Mouse (Mus musculus): ENCODE data around the gene Tmem201. TPM values are rescaled to one million over a fixed set of nuclear protein-coding genes. Genes with fewer than 3 reads are reported as not detected.
A peak's percentile ranks its signal among the peaks of the same experiment; 100 is the strongest.

Gene Tmem201
- polyA plus RNA-seq, 1 experiment from 2014 or later: 48.5 TPM

DNA sequence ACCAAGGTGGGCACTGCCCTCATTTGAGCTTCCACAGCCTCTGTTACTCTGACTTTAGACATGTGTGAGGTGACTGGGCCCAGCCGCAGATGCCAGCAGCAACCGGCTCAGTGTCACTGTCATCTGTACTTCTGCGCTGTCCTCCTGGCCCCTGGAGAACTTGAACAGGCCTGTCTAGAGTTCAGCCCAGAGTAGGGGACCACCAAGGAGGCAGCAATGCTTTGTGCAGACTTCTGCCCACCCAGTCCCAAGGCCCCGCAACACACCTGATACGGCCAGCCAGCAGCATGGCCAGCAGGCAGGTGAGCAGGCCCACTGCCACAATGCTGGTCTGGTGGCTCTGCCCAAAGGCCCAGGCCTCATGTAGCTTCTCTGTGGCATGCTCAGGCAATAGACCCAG, 10.2 kb downstream of the Tmem201 start:
- 100% methylated on average over 5 of the region's 5 CpGs for WGBS
- H3K9ac ChIP-seq (replicated peaks): no peak overlapping the region
- peaks cover 60% of the 10 kb centered on the region for H3K36me3 ChIP-seq
- ATAC-seq (ENCODE audit: low FRiP score): no peak
- no peaks in the 10 kb centered on the region for H3K27me3 ChIP-seq (replicated peaks)
- H3K27ac ChIP-seq (replicated peaks): no peak overlapping the region
- no peak overlapping the region for H3K4me2 ChIP-seq
- no peaks in the 10 kb centered on the region for H3K9me3 ChIP-seq (replicated peaks)
- peaks cover 25% of the 10 kb centered on the region for H3K4me1 ChIP-seq
- H3K4me3 ChIP-seq (replicated peaks): no peak overlapping the region

DNA sequence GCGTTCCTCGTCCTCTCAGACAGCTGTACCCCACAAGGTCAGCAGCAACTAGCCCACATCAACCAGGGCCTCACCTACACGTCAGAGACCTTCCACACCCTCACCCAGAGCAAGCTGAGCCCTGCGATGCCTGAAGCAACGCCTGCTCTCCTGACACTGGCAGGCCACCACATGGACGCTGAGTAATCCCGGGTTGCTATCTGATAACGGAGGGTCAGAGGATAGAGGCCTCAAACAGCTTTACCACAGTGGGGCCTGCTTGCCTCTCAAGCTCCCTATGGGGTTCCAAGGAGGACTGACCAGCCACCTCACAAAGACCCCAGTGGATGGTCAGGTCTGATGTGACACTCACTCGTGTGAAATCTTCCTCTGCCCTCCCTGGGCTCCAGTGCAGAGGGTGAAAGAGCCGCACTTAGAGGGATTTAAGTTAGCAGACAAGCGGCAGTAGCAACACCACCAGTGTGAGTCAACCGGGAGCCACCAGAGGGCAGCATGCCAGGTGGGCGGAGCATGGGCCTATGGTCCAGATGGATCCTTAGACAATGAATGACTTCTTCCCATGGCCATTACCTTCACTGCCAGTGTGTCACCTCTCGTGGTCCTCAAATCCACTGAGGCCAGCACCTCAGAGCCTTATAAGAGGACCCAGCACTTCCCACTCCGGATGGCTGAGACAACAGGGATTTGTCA, 12.0 kb downstream of the Tmem201 start:
- no peak for ATAC-seq (ENCODE audit: low FRiP score)
- 72% methylated on average over 15 of the region's 15 CpGs for WGBS
- Histone ChIP-seq H3K4me3 (replicated peaks) (no peak overlapping the region), H3K27ac (replicated peaks) (no peak overlapping the region), H3K27me3 (replicated peaks) (no peaks in the 10 kb centered on the region), H3K9me3 (replicated peaks) (no peaks in the 10 kb centered on the region), H3K4me2 (no peak overlapping the region), H3K4me1 (peaks cover 13% of the 10 kb centered on the region), H3K9ac (replicated peaks) (no peak overlapping the region), H3K36me3 (peaks cover 67% of the 10 kb centered on the region)

DNA sequence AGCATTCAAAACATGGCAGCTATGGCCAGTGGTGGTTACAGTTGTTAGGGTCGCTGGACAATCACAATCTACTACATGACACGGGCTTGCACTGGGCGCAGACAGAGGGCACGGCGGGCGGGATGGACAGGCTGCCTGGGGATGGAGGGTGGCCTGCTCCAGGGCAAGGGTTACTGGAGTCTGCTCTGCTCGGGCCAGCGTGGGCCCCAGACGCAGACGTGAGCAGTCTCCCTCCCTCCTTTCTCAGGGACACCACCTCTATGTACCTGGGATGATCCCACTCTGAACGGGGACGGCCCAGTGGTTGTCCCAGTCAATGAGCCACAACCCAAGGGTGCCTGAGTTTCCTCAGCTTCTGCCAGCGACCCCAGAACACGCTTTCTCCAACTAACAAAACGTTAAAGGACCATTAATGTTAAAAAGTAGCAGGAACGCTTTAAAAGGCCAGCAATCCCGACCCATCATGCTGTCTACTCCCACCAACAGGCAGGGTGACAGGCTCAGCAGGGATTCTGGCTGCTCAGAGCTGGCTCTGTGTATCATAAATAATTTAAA, 12.9 kb downstream of the Tmem201 start:
- no peak; the same call in 1 of the 2 replicates for ATAC-seq (ENCODE audit: low FRiP score)
- Histone ChIP-seq H3K9ac (replicated peaks) (no peak overlapping the region), H3K4me1 (peaks cover 13% of the 10 kb centered on the region), H3K9me3 (replicated peaks) (no peaks in the 10 kb centered on the region), H3K36me3 (peaks cover 69% of the 10 kb centered on the region), H3K4me3 (replicated peaks) (no peak overlapping the region), H3K27me3 (replicated peaks) (no peaks in the 10 kb centered on the region), H3K4me2 (no peak overlapping the region), H3K27ac (replicated peaks) (no peak overlapping the region)
- WGBS: 90% methylated on average over 17 of the region's 17 CpGs

DNA sequence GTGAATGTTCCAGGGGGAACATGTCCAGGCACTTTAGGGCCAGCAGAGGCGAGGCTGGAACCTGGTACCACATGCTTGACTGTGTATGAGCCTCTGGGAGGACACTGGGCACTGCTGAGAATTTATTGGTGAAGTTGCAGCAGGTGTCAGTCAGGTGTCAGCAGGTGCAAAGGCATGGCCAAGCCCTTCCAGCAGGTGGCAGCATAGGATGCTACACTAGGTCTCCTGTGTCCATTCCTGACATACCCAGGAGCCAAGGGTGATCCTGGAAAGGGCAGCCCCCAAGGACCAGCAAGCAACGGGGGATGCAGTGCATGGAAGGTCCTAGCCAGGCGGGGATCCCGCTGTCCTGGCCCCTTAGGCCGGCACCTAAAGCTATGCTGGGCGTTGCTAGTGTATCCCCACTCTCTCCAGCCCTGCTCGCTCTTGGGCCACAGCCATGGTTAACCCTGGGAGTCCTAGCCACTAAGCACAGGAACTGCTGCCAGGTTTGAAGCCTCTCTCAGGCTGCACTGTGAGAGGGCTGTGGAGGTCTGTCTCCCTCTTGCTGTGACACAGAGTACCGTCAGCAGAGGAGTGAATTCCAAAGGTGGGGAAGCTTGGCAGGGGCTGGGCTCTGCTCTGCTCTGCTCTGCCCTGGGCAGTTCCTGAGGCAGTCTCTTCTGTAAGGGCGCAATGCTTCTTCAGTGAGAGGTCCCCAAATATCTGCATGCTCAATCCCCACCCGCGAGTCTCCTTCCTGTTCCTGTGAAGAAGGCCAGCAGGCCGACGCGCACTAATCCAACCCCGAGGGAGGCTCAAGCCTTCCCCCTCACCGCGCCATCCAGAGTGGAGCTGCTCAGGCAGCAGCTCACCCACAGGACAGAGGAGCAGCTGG, 13.8 kb downstream of the Tmem201 start:
- Histone ChIP-seq H3K27ac (replicated peaks) (no peak overlapping the region), H3K4me2 (no peak overlapping the region), H3K4me3 (replicated peaks) (no peak overlapping the region), H3K36me3 (peaks cover 69% of the 10 kb centered on the region), H3K4me1 (peaks cover 13% of the 10 kb centered on the region), H3K9me3 (replicated peaks) (no peaks in the 10 kb centered on the region), H3K9ac (replicated peaks) (no peak overlapping the region), H3K27me3 (replicated peaks) (no peaks in the 10 kb centered on the region)
- 73% methylated on average over 17 of the region's 17 CpGs for WGBS
- peak; percentile 40; the same call in 1 of the 2 replicates for ATAC-seq (ENCODE audit: low FRiP score)

DNA sequence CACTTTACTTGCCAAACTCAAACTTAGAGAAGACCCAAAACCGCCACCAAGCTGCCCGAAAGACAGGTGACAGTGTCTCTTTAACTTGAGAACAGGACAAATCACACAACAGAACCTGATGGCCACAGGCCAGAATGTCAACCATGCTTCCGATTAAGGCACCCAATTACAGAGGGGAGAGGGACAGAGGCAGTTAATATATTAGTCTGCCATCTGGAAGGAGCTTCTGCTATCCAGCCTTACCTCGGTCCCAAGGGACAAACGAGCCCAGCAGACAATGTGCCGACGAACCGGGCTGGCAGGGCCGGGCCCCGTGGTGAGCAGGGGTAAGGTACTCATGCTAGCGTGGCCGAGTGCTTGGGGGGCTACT, 14.8 kb downstream of the Tmem201 start:
- no peak for ATAC-seq (ENCODE audit: low FRiP score)
- no peak overlapping the region for H3K27ac ChIP-seq (replicated peaks)
- peaks cover 13% of the 10 kb centered on the region for H3K4me1 ChIP-seq
- H3K4me3 ChIP-seq (replicated peaks): no peak overlapping the region
- no peak overlapping the region for H3K4me2 ChIP-seq
- no peak overlapping the region for H3K9ac ChIP-seq (replicated peaks)
- WGBS: 41% methylated on average over 12 of the region's 12 CpGs
- H3K9me3 ChIP-seq (replicated peaks): no peaks in the 10 kb centered on the region
- peaks cover 74% of the 10 kb centered on the region for H3K36me3 ChIP-seq
- no peaks in the 10 kb centered on the region for H3K27me3 ChIP-seq (replicated peaks)

DNA sequence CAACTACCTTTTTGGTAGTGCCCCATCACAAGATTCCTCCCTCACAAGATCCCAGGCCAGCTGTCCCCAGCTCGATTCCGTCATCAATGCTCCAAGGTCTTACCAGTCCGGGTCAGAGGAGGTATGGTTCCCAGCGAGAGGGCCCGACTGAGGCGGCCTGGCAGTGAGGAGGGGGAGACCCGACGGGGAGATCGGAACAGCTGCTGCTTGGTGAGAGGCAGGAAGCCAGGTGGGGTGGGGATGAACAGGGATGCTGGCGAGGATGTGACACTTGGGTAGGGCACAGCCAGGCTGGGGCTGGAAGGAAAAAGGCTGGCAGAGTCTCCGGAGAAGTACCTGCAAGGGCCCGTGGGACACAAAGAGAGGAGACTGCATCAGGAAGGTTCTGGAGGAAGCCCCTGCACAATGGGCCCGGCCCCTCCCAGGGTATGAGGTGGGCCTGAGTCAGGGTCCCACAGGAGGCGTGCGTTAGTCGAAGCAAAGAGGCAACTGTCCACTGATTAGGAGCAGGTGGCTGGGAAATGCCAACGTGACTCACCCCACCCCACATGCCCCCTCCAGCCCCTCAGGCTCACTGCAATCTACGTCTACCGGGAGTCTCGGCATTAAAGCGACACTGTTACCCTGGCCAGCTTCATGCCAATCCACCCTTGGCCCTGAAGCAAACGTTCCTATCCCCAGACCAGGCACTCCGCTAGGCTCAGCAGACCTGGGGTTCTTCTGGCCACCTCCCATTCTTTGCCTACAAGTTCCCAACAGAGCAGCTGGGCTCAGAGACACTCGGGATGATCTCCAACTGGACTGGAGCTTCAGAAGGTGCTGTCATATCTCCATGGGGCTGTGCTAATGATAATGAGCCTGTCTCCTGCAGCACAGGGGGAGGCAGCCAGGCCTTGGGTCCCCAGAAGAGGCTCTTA, 15.5 kb downstream of the Tmem201 start:
- WGBS: 69% methylated on average over 24 of the region's 24 CpGs
- ATAC-seq (ENCODE audit: low FRiP score): no peak
- H3K36me3 ChIP-seq: peaks cover 74% of the 10 kb centered on the region
- no peaks in the 10 kb centered on the region for H3K9me3 ChIP-seq (replicated peaks)
- no peak overlapping the region for H3K27ac ChIP-seq (replicated peaks)
- H3K4me1 ChIP-seq: peaks cover 13% of the 10 kb centered on the region
- H3K4me2 ChIP-seq: no peak overlapping the region
- no peak overlapping the region for H3K4me3 ChIP-seq (replicated peaks)
- no peak overlapping the region for H3K9ac ChIP-seq (replicated peaks)
- H3K27me3 ChIP-seq (replicated peaks): no peaks in the 10 kb centered on the region

DNA sequence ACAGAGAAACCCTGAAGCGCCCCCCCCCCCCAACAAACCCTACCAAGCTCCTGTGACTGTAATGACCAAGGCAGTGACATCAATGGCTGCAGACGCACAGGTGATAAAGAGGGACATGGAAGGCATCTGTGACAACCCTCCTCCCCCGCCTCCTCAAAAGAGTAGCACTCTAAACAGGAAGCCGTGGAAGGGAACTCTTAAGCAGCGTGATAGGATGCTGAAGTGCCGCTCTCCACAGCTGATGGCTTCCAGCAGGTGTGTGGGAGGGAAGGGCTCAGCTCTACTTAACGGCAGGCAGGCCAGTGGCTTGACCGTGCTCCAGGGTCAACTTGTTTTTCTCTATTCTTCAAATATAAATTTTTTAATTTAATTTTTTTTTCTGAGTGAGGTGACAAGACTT, 16.7 kb downstream of the Tmem201 start:
- Histone ChIP-seq H3K36me3 (peaks cover 74% of the 10 kb centered on the region), H3K27ac (replicated peaks) (no peak overlapping the region), H3K4me1 (peaks cover 13% of the 10 kb centered on the region), H3K9me3 (replicated peaks) (no peaks in the 10 kb centered on the region), H3K9ac (replicated peaks) (no peak overlapping the region), H3K27me3 (replicated peaks) (no peaks in the 10 kb centered on the region), H3K4me3 (replicated peaks) (no peak overlapping the region), H3K4me2 (no peak overlapping the region)
- no peak for ATAC-seq (ENCODE audit: low FRiP score)
- 90% methylated on average over 8 of the region's 8 CpGs for WGBS

DNA sequence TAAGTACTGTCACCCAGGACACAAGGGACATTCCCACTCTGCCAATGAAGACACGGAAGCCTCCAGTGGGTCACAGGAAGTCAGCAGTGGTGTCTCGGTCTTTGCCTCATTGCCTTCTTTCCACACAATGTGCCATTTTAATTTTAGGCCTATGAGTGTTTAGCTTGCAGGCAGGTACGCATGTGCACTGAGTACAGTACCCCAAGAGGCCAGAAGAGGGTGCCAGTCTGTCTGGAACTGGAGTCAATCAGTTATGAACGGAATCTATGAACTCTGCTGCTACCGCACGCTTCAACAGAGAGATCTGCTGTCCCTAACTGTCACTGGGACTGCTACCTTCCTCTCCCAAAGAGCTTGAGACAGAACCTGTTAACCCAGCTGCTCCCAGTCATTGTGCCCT, 18.2 kb downstream of the Tmem201 start:
- no peak overlapping the region for H3K4me3 ChIP-seq (replicated peaks)
- no peak overlapping the region for H3K9ac ChIP-seq (replicated peaks)
- no peak overlapping the region for H3K4me2 ChIP-seq
- no peaks in the 10 kb centered on the region for H3K9me3 ChIP-seq (replicated peaks)
- no peaks in the 10 kb centered on the region for H3K27me3 ChIP-seq (replicated peaks)
- ATAC-seq (ENCODE audit: low FRiP score): no peak
- H3K4me1 ChIP-seq: peaks cover 8% of the 10 kb centered on the region
- 76% methylated on average over 6 of the region's 6 CpGs for WGBS
- no peak overlapping the region for H3K27ac ChIP-seq (replicated peaks)
- peaks cover 75% of the 10 kb centered on the region for H3K36me3 ChIP-seq

DNA sequence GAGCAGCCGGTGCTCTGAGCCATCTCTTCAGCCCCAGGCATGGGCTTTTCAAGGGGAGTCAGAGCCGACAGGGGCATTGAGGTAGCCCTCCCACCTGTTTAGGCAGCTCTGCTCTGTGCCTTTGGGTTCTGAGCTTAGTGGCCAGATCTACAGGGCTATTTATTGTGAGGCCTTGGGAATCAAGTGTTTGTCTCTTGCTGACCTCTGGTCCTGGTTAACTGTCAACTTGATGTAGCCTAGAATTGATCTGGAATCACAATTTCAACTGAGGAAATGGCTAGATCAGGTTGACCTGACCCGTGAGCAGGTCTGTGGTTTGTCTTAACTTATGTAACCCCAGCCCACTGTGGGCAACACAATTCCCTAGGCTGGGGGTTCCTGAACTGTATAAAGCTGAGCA, 23.3 kb downstream of the Tmem201 start:
- Histone ChIP-seq H3K9ac (replicated peaks) (no peak overlapping the region), H3K4me2 (no peak overlapping the region), H3K27ac (replicated peaks) (no peak overlapping the region), H3K27me3 (replicated peaks) (no peaks in the 10 kb centered on the region), H3K4me3 (replicated peaks) (no peak overlapping the region), H3K9me3 (replicated peaks) (no peaks in the 10 kb centered on the region), H3K36me3 (peaks cover 48% of the 10 kb centered on the region), H3K4me1 (0 out of 2 replicates have a peak, but pooled peaks cover 3% of the 10 kb centered on the region)
- no peak for ATAC-seq (ENCODE audit: low FRiP score)
- 83% methylated on average over 3 of the region's 3 CpGs for WGBS

DNA sequence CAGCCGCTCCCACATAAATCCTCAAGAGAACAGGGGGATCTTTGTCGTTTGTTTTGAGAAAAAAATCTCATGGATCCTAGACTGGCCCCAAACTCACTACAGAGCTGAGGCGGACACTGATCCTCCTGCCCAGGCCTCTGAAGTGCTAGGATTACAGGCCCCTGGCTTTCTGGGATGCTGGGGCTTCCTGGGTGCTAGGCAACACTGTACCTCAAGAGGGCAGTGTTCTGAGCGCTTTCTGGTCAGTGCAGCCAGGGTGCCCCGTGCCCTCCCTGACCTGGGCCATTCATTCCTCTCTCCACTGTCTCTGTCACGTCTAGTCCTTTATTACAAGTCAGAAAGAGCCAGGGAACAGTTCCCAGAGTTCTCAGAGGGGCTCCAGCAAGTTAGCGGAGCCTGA, 25.9 kb downstream of the Tmem201 start:
- Histone ChIP-seq H3K36me3 (peaks cover 22% of the 10 kb centered on the region), H3K27me3 (replicated peaks) (no peaks in the 10 kb centered on the region), H3K9me3 (replicated peaks) (no peaks in the 10 kb centered on the region), H3K9ac (replicated peaks) (no peak overlapping the region), H3K4me1 (0 out of 2 replicates have a peak, but pooled peaks cover 3% of the 10 kb centered on the region), H3K27ac (replicated peaks) (no peak overlapping the region), H3K4me2 (peak overlapping the region; percentile 13; the same call in 1 of the 2 replicates), H3K4me3 (replicated peaks) (no peak overlapping the region)
- ATAC-seq (ENCODE audit: low FRiP score): no peak
- WGBS: 24% methylated on average over 7 of the region's 7 CpGs

DNA sequence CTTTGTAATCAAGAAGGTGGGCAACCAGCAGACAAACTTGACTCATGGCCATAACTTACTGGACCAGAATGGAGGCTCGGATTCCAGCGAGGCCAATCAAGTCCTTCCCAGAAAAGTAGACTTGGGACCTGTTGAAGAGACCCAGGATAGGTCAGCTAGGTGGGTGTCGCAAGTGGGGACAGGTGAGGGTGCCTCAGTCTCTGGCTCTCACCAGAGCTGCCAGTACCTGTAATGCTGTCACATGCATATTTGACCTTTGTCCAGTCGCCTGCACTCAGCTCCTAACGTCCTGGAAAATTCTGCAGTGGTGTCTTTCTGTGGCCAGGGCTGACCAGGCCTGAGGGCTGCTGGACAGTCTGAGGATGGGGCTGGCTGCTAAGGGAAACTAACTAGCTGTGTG, 26.4 kb downstream of the Tmem201 start:
- no peak overlapping the region for H3K4me2 ChIP-seq
- H3K27ac ChIP-seq (replicated peaks): no peak overlapping the region
- H3K9me3 ChIP-seq (replicated peaks): no peaks in the 10 kb centered on the region
- ATAC-seq (ENCODE audit: low FRiP score): no peak
- H3K36me3 ChIP-seq: peaks cover 17% of the 10 kb centered on the region
- H3K4me1 ChIP-seq: 0 out of 2 replicates have a peak, but pooled peaks cover 3% of the 10 kb centered on the region
- H3K4me3 ChIP-seq (replicated peaks): no peak overlapping the region
- H3K9ac ChIP-seq (replicated peaks): no peak overlapping the region
- H3K27me3 ChIP-seq (replicated peaks): no peaks in the 10 kb centered on the region
- WGBS: 93% methylated on average over 5 of the region's 5 CpGs
